ENCODE assay signal across 8 mouse cellular contexts in the genomic region with DNA sequence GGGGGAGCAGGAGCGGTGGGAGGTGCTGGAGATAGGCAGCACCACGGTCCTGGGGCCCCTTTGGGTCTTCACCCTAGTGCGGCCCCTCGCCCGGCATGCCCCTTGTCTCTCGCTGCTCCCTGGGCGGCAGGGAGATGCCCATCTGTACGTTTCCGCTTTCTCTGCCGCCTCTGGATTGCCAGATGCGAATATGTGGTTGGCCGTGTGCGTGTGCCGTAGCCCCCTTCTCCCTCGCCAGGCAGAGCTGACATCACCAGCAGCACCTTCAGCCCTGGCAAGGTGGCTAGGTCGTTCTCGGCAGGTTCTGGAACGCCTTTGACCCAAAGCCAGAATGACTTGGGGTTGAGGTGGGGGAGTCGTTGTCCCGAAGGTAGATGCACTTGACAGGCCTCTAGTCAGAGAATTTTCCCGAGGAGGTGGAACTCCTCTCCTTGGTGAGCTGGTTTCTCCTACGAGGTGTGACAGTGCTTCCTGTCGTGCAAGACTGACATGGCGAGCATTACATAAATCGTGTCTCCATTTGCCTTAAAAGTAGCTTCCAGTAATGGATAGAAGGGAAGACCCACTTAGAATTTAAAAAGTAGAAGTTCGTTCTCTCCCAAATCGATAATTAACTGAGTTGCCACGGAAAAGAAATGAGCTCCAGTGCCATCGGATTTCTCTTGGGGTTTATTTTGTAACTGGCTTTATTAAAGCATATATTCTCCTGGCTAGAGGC. TPM values are rescaled to one million over a fixed set of nuclear protein-coding genes. Genes with fewer than 3 reads are reported as not detected.
DNase-seq lines count a peak whose midpoint lies in the region; ATAC-seq and TF ChIP-seq lines count a peak whose summit lies in the region.

No protein-coding gene starts in this region.

- peak overlapping the region; percentile 92 for H3K27ac ChIP-seq in kidney, embryonic 16.5 days (ENCODE audit: low read length)
- H3K27ac ChIP-seq in CH12.LX (ENCODE audit: insufficient read depth, low read depth), result peak overlapping the region; percentile 57
- H3K27ac ChIP-seq in liver, embryonic 13.5 days, result peak overlapping the region; percentile 91
- peak overlapping the region; percentile 92 for H3K27ac ChIP-seq in stomach, embryonic 15.5 days

- H3K9ac ChIP-seq in kidney, embryonic 16.5 days (replicated peaks; ENCODE audit: low read length), result peak overlapping the region; percentile 87
- H3K9ac ChIP-seq in CH12.LX (ENCODE audit: insufficient read depth, low read depth), result peak overlapping the region; percentile 78
- peak overlapping the region; percentile 91 for H3K9ac ChIP-seq in liver, embryonic 13.5 days
- H3K9ac ChIP-seq in stomach, embryonic 15.5 days, result peak overlapping the region; percentile 96

- in situ Hi-C loops in CH12.LX (cut with MboI; ENCODE audit: low pct_ligation_motif_present, low pct_unique_long_range_greater_than_20kb, low sequenced_read_pairs), result loop anchor here (5.0 kb wide), 2 partner anchors 76 to 136 kb away; no protein-coding TSS in a partner anchor

- no peak for TF ChIP-seq RAD21 in CH12.LX (IDR thresholded peaks at IDR 0.05; ENCODE audit: low read depth, low read length)

- no peaks in the 10 kb centered on the region for H3K9me3 ChIP-seq in kidney, embryonic 16.5 days (ENCODE audit: low read length)
- no peaks in the 10 kb centered on the region for H3K9me3 ChIP-seq in CH12.LX (replicated peaks; ENCODE audit: low read length)
- H3K9me3 ChIP-seq in liver, embryonic 13.5 days (replicated peaks), result no peaks in the 10 kb centered on the region
- H3K9me3 ChIP-seq in stomach, embryonic 15.5 days, result no peaks in the 10 kb centered on the region

- ATAC-seq in kidney, embryonic 16.5 days (ENCODE audit: low FRiP score, low TSS enrichment), result peak; percentile 4; the same call in 1 of the 2 replicates
- peak; percentile 36 for ATAC-seq in granulocyte monocyte progenitor cell, adult 5-6 weeks (replicated peaks; ENCODE audit: poor library complexity, severe bottlenecking)
- peak; percentile 37 for ATAC-seq in liver, embryonic 13.5 days (ENCODE audit: low read depth)
- 0 out of 2 replicates have a peak, but pooled peaks have one; percentile 2 for ATAC-seq in stomach, embryonic 15.5 days (ENCODE audit: insufficient read depth, low FRiP score, low read depth)

- DNase-seq in kidney, postnatal 25 days, result no peak
- no peak for DNase-seq in CH12.LX (ENCODE audit: extremely low read depth)
- DNase-seq in c-Kit-positive CD71-positive TER-119-positive erythroid progenitor cells, embryonic 14.5 days (ENCODE audit: low spot score), result peak; percentile 43
- DNase-seq in liver, embryonic 13.5 days, result peak; percentile 54
- DNase-seq in gastrocnemius, postnatal 4 days (ENCODE audit: low spot score in 2 of 2), result no peak

- no peak for TF ChIP-seq CTCF in CH12.LX (conservative IDR thresholded peaks at IDR 0.05 in 1 of 2, IDR thresholded peaks at IDR 0.05 in 1 of 2; ENCODE audit: low read depth in 2 of 2, low read length in 2 of 2)

- H3K27me3 ChIP-seq in kidney, embryonic 16.5 days (ENCODE audit: insufficient read depth, low read length), result no peaks in the 10 kb centered on the region
- H3K27me3 ChIP-seq in CH12.LX (replicated peaks), result peaks cover 6% of the 10 kb centered on the region
- H3K27me3 ChIP-seq in liver, embryonic 13.5 days, result no peaks in the 10 kb centered on the region
- H3K27me3 ChIP-seq in stomach, embryonic 15.5 days (replicated peaks), result no peaks in the 10 kb centered on the region

- H3K36me3 ChIP-seq in kidney, embryonic 16.5 days (ENCODE audit: insufficient read depth, low read length), result peaks cover 29% of the 10 kb centered on the region
- peaks cover 29 to 36% of the 10 kb centered on the region in 2 experiments for H3K36me3 ChIP-seq in CH12.LX (replicated peaks in 1 of 2; ENCODE audit: control insufficient read depth in 1 of 2, insufficient read depth in 1 of 2, low read length in 1 of 2)
- peaks cover 37% of the 10 kb centered on the region for H3K36me3 ChIP-seq in liver, embryonic 13.5 days
- H3K36me3 ChIP-seq in stomach, embryonic 15.5 days, result peaks cover 28% of the 10 kb centered on the region

- H3K4me2 ChIP-seq in kidney, embryonic 16.5 days (replicated peaks; ENCODE audit: low read depth, low read length), result peak overlapping the region; percentile 89
- peak overlapping the region; percentile 80 for H3K4me2 ChIP-seq in CH12.LX (ENCODE audit: insufficient read depth, low read depth, poor library complexity, severe bottlenecking)
- peak overlapping the region; percentile 99 for H3K4me2 ChIP-seq in liver, embryonic 13.5 days
- H3K4me2 ChIP-seq in stomach, embryonic 15.5 days, result peak overlapping the region; percentile 82

- H3K4me1 ChIP-seq in kidney, embryonic 16.5 days (ENCODE audit: insufficient read depth, low read length), result peaks cover 24% of the 10 kb centered on the region
- H3K4me1 ChIP-seq in CH12.LX (ENCODE audit: control insufficient read depth in 1 of 2, insufficient read depth in 2 of 2), result peaks cover 0 to 43% of the 10 kb centered on the region in 2 experiments; a peak in 2 of 4 replicates
- H3K4me1 ChIP-seq in liver, embryonic 13.5 days (replicated peaks), result peaks cover 36% of the 10 kb centered on the region
- H3K4me1 ChIP-seq in stomach, embryonic 15.5 days, result peaks cover 18% of the 10 kb centered on the region; the same call in 1 of the 2 replicates

- no peak for TF ChIP-seq POLR2A in CH12.LX (IDR thresholded peaks at IDR 0.05; ENCODE audit: low read depth, low read length)

- peak overlapping the region; percentile 87 for H3K4me3 ChIP-seq in kidney, embryonic 16.5 days (ENCODE audit: low read length)
- H3K4me3 ChIP-seq in CH12.LX (replicated peaks in 1 of 3; ENCODE audit: low read depth in 2 of 3, low read length in 2 of 3, poor library complexity in 1 of 3), result peak overlapping the region; percentile 93 to 97 (median 94)
- H3K4me3 ChIP-seq in liver, embryonic 13.5 days (replicated peaks), result peak overlapping the region; percentile 91
- peak overlapping the region; percentile 95 for H3K4me3 ChIP-seq in stomach, embryonic 15.5 days (replicated peaks)

- peaks cover 41% of the 10 kb centered on the region for H3K79me2 ChIP-seq in CH12.LX (replicated peaks; ENCODE audit: control insufficient read depth, extremely low read depth, insufficient read depth, poor library complexity, severe bottlenecking)

- TF ChIP-seq EP300 in CH12.LX (IDR thresholded peaks at IDR 0.05; ENCODE audit: low read length), result no peak

- 5% methylated on average over 29 of the region's 29 CpGs for WGBS in kidney, embryonic 16.5 days
- WGBS in liver, embryonic 13.5 days (ENCODE audit: insufficient replicate concordance), result 2% methylated on average over 29 of the region's 29 CpGs
- WGBS in stomach, embryonic 15.5 days, result 5% methylated on average over 29 of the region's 29 CpGs

- dilution Hi-C loops in CH12.LX (cut with MboI; ENCODE audit: extremely low pct_ligation_motif_present, extremely low pct_unique_long_range_greater_than_20kb, low sequenced_read_pairs), result no loop called here

TF ChIP-seq in CH12.LX, 34 proteins besides CTCF, POLR2A, EP300 and RAD21:
- TF ChIP-seq HCFC1 (IDR thresholded peaks at IDR 0.05; ENCODE audit: low read depth, low read length) (0 out of 2 replicates have a peak, but pooled peaks have one; percentile 8), ZMIZ1 (IDR thresholded peaks at IDR 0.05; ENCODE audit: low read depth, low read length) (0 out of 2 replicates have a peak, but pooled peaks have one; percentile 34), JUND (conservative IDR thresholded peaks at IDR 0.05; ENCODE audit: low read depth, low read length) (no peak)

RNA-seq across cellular contexts. Expression of a gene that starts 1.6 kb away (rescaled TPM):
- polyA plus RNA-seq in kidney, embryonic 16.5 days (2015; fragmentation: Nextera tagmentation; extraction: Ambion mirVana), result 1,160 and 1,207 TPM in 2 replicates
- total RNA-seq in CH12.LX (2012; rRNA removed) (750 and 836 TPM in 2 replicates), CH12.LX (2014; rRNA removed) (425 and 450 TPM in 2 replicates)
- polyA plus RNA-seq in CH12.LX (2012; ENCODE audit: insufficient read length, low read depth), result 627 and 753 TPM in 2 replicates
- 154 and 167 TPM in 2 replicates for total RNA-seq in granulocyte monocyte progenitor cell, adult 5-6 weeks (2014; fragmentation: Nextera tagmentation)
- total RNA-seq in granulocyte monocyte progenitor cell, adult 5-6 weeks (2017), result 549 and 572 TPM in 2 replicates
- polyA plus RNA-seq in liver, embryonic 13.5 days (2015; fragmentation: Nextera tagmentation; extraction: Ambion mirVana), result 699 and 762 TPM in 2 replicates
- 1,764 and 1,796 TPM in 2 replicates for polyA plus RNA-seq in stomach, embryonic 15.5 days (2015; fragmentation: Nextera tagmentation; extraction: Ambion mirVana)
- 100 to 1,000 TPM; 311 to 332 TPM for total RNA-seq in gastrocnemius, postnatal 4 days (2021)

RNA-seq across cellular contexts. Expression of a gene that starts 41.4 kb away (rescaled TPM):
- polyA plus RNA-seq in kidney, embryonic 16.5 days (2015; fragmentation: Nextera tagmentation; extraction: Ambion mirVana), result 18.2 and 19.1 TPM in 2 replicates
- total RNA-seq in CH12.LX (2012; rRNA removed) (18.9 and 21.5 TPM in 2 replicates), CH12.LX (2014; rRNA removed) (24.9 and 25.6 TPM in 2 replicates)
- 23.6 and 29.2 TPM in 2 replicates for polyA plus RNA-seq in CH12.LX (2012; ENCODE audit: insufficient read length, low read depth)
- total RNA-seq in granulocyte monocyte progenitor cell, adult 5-6 weeks (2014; fragmentation: Nextera tagmentation), result 11.1 and 19.6 TPM in 2 replicates
- 26.8 and 34.4 TPM in 2 replicates for total RNA-seq in granulocyte monocyte progenitor cell, adult 5-6 weeks (2017)
- polyA plus RNA-seq in liver, embryonic 13.5 days (2015; fragmentation: Nextera tagmentation; extraction: Ambion mirVana), result 6.4 and 8.0 TPM in 2 replicates
- polyA plus RNA-seq in stomach, embryonic 15.5 days (2015; fragmentation: Nextera tagmentation; extraction: Ambion mirVana), result 10.3 and 12.2 TPM in 2 replicates
- total RNA-seq in gastrocnemius, postnatal 4 days (2021), result 10 to 100 TPM; 12.6 to 13.0 TPM

Comparison
In these comparisons a context has a peak if more than half of its experiments do, and no peak if none do; other contexts are left out.
1. DNase-seq: peak in c-Kit-positive CD71-positive TER-119-positive erythroid progenitor cells, embryonic 14.5 days (single experiment) and liver, embryonic 13.5 days (single experiment); none in kidney, postnatal 25 days (0 of 2), CH12.LX (single experiment) and gastrocnemius, postnatal 4 days (0 of 2).
2. Peak in every context shown above with its lines, with median percentiles within 50 percentile points of each other: ATAC-seq, H3K27ac ChIP-seq, H3K4me2 ChIP-seq, H3K4me3 ChIP-seq and H3K9ac ChIP-seq.